Mouse (Mus musculus) midbrain, embryonic 16.5 days (tissue): Measurements from ENCODE around the gene Tmem206. TPM values are rescaled to one million over a fixed set of nuclear protein-coding genes. Genes with fewer than 3 reads are reported as not detected.
A peak's percentile ranks its signal among the peaks of the same experiment; 100 is the strongest.

Experiments used
- ATAC-seq: fragments of 200-750 bp; cut with Nextera tagmentation; 2 replicates; pipeline ENCODE4 v1.8.0; 2017; ENCODE audit warnings: moderate TSS enrichment
- H3K27ac ChIP-seq: fragments of 300-500 bp; sonication (generic); 2 replicates; pipeline ENCODE4 v1.5.1; 2014; ENCODE audit warnings: mild to moderate bottlenecking, low read length, mixed read lengths
- H3K27me3 ChIP-seq: fragments of 300-500 bp; sonication (generic); 2 replicates; pipeline ENCODE4 v1.6.1; 2014; ENCODE audit warnings: low read depth, low read length, mixed read lengths; ENCODE audit not compliant: control insufficient read depth, insufficient read depth
- H3K36me3 ChIP-seq: fragments of 300-500 bp; sonication (generic); 2 replicates; pipeline ENCODE4 v1.6.1; 2014; ENCODE audit warnings: mild to moderate bottlenecking, low read length, moderate library complexity, mixed read lengths; ENCODE audit not compliant: control insufficient read depth, insufficient read depth
- H3K4me1 ChIP-seq: fragments of 300-500 bp; sonication (generic); 2 replicates; pipeline ENCODE4 v1.6.1; 2014; ENCODE audit warnings: mild to moderate bottlenecking, low read length, mixed read lengths; ENCODE audit not compliant: control insufficient read depth, insufficient read depth
- H3K4me2 ChIP-seq: fragments of 300-500 bp; sonication (generic); 2 replicates; pipeline ENCODE4 v1.6.1; 2014; ENCODE audit warnings: mild to moderate bottlenecking, low read length, mixed read lengths
- H3K4me3 ChIP-seq: fragments of 300-500 bp; sonication (generic); 2 replicates; pipeline ENCODE4 v1.5.1; 2014; ENCODE audit warnings: low read depth, mild to moderate bottlenecking, low read length, moderate library complexity, mixed read lengths
- H3K9ac ChIP-seq: fragments of 300-500 bp; sonication (generic); 2 replicates; pipeline ENCODE4 v1.6.1; 2014; ENCODE audit warnings: low read depth, low read length, mixed read lengths
- H3K9me3 ChIP-seq: fragments of 300-500 bp; sonication (generic); replicated peaks from 2 replicates; pipeline ENCODE4 v1.6.1; 2014; ENCODE audit warnings: mild to moderate bottlenecking, low read length, mixed read lengths; ENCODE audit not compliant: control insufficient read depth, poor library complexity, severe bottlenecking
- WGBS: fragments of 180-500 bp; shearing (Covaris S2); extraction: QIAGEN DNeasy Blood & Tissue Kit; methylation state at CpG from one replicate; pipeline ENCODE4 v1.1.7; 2014; 5-methylcytosine and 5-hydroxymethylcytosine counted together
- polyA plus RNA-seq: library from polyadenylated mRNA; unstranded; fragments of >200 nt; fragmentation: Nextera tagmentation; extraction: Ambion mirVana; gene quantifications from 2 replicates; pipeline ENCODE4 v1.2.1, GENCODE M21; 2015

The Tmem206 gene
- polyA plus RNA-seq, 1 experiment from 2014 or later = 41.0 TPM

GRCm38 (mm10) chr1:191304216-191304615 lies 21.5 kb upstream of the Tmem206 start:
- WGBS = 79% methylated on average over 6 of the region's 6 CpGs
- H3K36me3 ChIP-seq = peaks cover 9% of the 10 kb centered on the region

GRCm38 (mm10) chr1:191305610-191306009 lies 20.1 kb upstream of the Tmem206 start:
- Histone ChIP-seq H3K27me3 (no peaks in the 10 kb centered on the region), H3K4me3 (no peak overlapping the region), H3K9me3 (no peaks in the 10 kb centered on the region), H3K4me1 (no peaks in the 10 kb centered on the region), H3K4me2 (no peak overlapping the region), H3K36me3 (peaks cover 9% of the 10 kb centered on the region), H3K27ac (no peak overlapping the region), H3K9ac (no peak overlapping the region)
- 66% methylated on average over 7 of the region's 7 CpGs for WGBS
- no peak for ATAC-seq

More at GRCm38 (mm10) chr1:191304216-191304615, 21.5 kb upstream of the Tmem206 start:
- Histone ChIP-seq H3K27ac (no peak overlapping the region), H3K9me3 (no peaks in the 10 kb centered on the region), H3K4me3 (no peak overlapping the region), H3K9ac (no peak overlapping the region), H3K4me2 (no peak overlapping the region), H3K4me1 (no peaks in the 10 kb centered on the region), H3K27me3 (no peaks in the 10 kb centered on the region)
- no peak for ATAC-seq

- no peak overlapping the region for H3K4me3 ChIP-seq
- H3K4me1 ChIP-seq = no peaks in the 10 kb centered on the region
- no peak for ATAC-seq
- no peak overlapping the region for H3K4me2 ChIP-seq
- no peak overlapping the region for H3K27ac ChIP-seq
- H3K9ac ChIP-seq = no peak overlapping the region
- H3K9me3 ChIP-seq = no peaks in the 10 kb centered on the region
- WGBS = 85% methylated on average over 9 of the region's 9 CpGs
- no peaks in the 10 kb centered on the region for H3K27me3 ChIP-seq
- H3K36me3 ChIP-seq = peaks cover 9% of the 10 kb centered on the region
These were observed 19.4 kb upstream of the Tmem206 start for GRCm38 (mm10) chr1:191306316-191306715.

GRCm38 (mm10) chr1:191307766-191308455 lies 17.8 kb upstream of the Tmem206 start:
- Histone ChIP-seq H3K4me2 (no peak overlapping the region), H3K4me3 (no peak overlapping the region), H3K36me3 (peaks cover 9% of the 10 kb centered on the region), H3K27me3 (no peaks in the 10 kb centered on the region), H3K9ac (no peak overlapping the region), H3K9me3 (no peaks in the 10 kb centered on the region), H3K4me1 (peaks cover 3% of the 10 kb centered on the region; the same call in 1 of the 2 replicates), H3K27ac (no peak overlapping the region)
- no peak for ATAC-seq
- WGBS = 86% methylated on average over 9 of the region's 9 CpGs

GRCm38 (mm10) chr1:191311296-191311898 lies 14.3 kb upstream of the Tmem206 start:
- Histone ChIP-seq H3K9me3 (no peaks in the 10 kb centered on the region), H3K4me2 (no peak overlapping the region), H3K27me3 (no peaks in the 10 kb centered on the region), H3K36me3 (peaks cover 8% of the 10 kb centered on the region), H3K9ac (no peak overlapping the region), H3K4me1 (peaks cover 4% of the 10 kb centered on the region; the same call in 1 of the 2 replicates), H3K27ac (no peak overlapping the region), H3K4me3 (no peak overlapping the region)
- WGBS = 75% methylated on average over 3 of the region's 4 CpGs
- ATAC-seq = no peak

GRCm38 (mm10) chr1:191312513-191312941 lies 13.2 kb upstream of the Tmem206 start:
- H3K9me3 ChIP-seq = no peaks in the 10 kb centered on the region
- H3K27me3 ChIP-seq = no peaks in the 10 kb centered on the region
- H3K4me1 ChIP-seq = peaks cover 8% of the 10 kb centered on the region; the same call in 1 of the 2 replicates
- peaks cover 5% of the 10 kb centered on the region; the same call in 1 of the 2 replicates for H3K36me3 ChIP-seq
- 2% methylated on average over 14 of the region's 14 CpGs for WGBS
- H3K4me3 ChIP-seq = peak overlapping the region; percentile 39
- H3K9ac ChIP-seq = peak overlapping the region; percentile 39; the same call in 1 of the 2 replicates
- no peak overlapping the region for H3K27ac ChIP-seq
- peak; percentile 75 for ATAC-seq
- peak overlapping the region; percentile 53 for H3K4me2 ChIP-seq

GRCm38 (mm10) chr1:191313158-191313557 lies 12.6 kb upstream of the Tmem206 start:
- Histone ChIP-seq H3K27me3 (no peaks in the 10 kb centered on the region), H3K9me3 (no peaks in the 10 kb centered on the region), H3K4me2 (no peak overlapping the region; the same call in 1 of the 2 replicates), H3K27ac (no peak overlapping the region), H3K4me3 (no peak overlapping the region), H3K4me1 (peaks cover 8% of the 10 kb centered on the region; the same call in 1 of the 2 replicates), H3K36me3 (peaks cover 2% of the 10 kb centered on the region; the same call in 1 of the 2 replicates), H3K9ac (peak overlapping the region; percentile 39; the same call in 1 of the 2 replicates)
- WGBS = 74% methylated on average over 6 of the region's 6 CpGs
- ATAC-seq = no peak

GRCm38 (mm10) chr1:191313926-191314325 lies 11.8 kb upstream of the Tmem206 start:
- 84% methylated on average over 4 of the region's 4 CpGs for WGBS
- peaks cover 8% of the 10 kb centered on the region; the same call in 1 of the 2 replicates for H3K4me1 ChIP-seq
- H3K27me3 ChIP-seq = no peaks in the 10 kb centered on the region
- H3K27ac ChIP-seq = no peak overlapping the region
- H3K4me3 ChIP-seq = no peak overlapping the region
- no peaks in the 10 kb centered on the region for H3K9me3 ChIP-seq
- H3K9ac ChIP-seq = no peak overlapping the region
- H3K36me3 ChIP-seq = no peaks in the 10 kb centered on the region
- no peak overlapping the region for H3K4me2 ChIP-seq
- no peak for ATAC-seq

- Histone ChIP-seq H3K4me1 (peaks cover 8% of the 10 kb centered on the region; the same call in 1 of the 2 replicates), H3K36me3 (no peaks in the 10 kb centered on the region), H3K9me3 (no peaks in the 10 kb centered on the region), H3K4me2 (peak overlapping the region; percentile 76), H3K4me3 (peak overlapping the region; percentile 73; the same call in 1 of the 2 replicates), H3K27me3 (no peaks in the 10 kb centered on the region), H3K9ac (no peak overlapping the region), H3K27ac (no peak overlapping the region)
- WGBS = 89% methylated on average over 8 of the region's 8 CpGs
- ATAC-seq = no peak
These were observed 8.9 kb upstream of the Tmem206 start for GRCm38 (mm10) chr1:191316818-191317217.
